Mouse (Mus musculus) Muller cell, postnatal 12 days (primary cell): ENCODE results near the gene Igf2bp3.

Experiments used
- DNase-seq: peaks from one replicate; pipeline ENCODE4 v3.0.0-alpha.2; 2015; ENCODE audit errors: inconsistent ontology term

Igf2bp3 gene

DNA sequence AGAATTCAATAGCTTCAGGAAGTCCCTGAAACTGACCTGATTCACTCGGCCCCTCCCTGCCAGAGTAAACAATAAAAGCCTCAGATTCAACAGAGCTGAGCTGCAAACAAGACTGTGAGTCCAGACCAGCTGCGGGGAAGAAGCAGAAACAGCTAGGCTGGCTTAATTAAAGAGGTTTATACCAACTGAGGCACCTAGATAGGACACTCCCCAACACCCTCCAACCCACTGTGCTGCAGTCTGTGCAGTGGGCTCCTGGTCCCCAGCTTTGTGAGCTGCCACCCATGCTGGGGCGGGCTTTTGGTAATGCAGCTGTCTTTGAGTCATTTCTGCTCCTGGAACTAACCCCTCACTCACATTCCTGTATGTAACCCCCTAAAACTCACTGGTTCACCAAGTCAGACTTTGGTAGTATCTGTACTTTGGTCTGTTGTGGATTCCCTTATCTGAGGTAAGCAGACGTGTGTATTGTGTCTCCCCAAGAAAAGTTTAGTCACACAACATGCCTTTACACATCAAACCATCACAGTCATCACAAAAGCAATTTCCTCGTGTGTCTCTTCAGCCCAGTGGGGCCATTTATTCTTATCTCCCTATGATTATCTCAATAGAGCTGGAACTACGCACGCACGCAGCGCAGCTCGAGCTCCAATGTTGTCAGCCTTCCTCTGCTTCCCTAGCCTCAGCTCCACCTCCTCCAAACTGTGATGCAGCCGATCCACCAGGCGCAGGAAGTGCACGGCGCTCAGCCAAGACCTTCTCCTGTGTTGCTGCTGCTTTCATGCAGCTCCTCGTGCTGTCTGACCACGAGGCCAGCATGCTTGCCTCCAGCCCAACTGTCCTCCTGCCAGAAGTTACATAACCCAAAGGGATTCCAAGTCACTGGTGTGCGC, 76.4 kb downstream of the Igf2bp3 start:
- DNase-seq, result no peak

DNA sequence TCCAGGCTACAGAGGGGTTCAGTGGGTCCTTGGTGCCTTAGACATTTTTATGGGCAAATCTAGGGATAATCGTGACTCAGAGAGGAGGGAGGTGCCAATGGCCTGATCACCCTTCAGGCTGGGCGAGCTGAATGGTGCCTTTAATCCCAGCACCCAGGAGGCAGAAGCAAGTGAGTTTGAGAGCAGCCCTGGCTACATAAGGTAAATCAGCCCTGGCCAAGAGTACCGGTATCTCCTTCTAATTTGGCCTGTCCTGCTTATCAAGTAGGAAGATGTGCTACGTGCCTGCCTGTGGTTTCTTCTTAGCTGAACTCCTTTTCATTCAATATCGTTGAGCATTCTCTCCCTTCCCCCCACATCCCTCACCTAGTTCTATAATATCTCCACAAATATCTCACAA, 78.0 kb downstream of the Igf2bp3 start:
- DNase-seq, result no peak

DNA sequence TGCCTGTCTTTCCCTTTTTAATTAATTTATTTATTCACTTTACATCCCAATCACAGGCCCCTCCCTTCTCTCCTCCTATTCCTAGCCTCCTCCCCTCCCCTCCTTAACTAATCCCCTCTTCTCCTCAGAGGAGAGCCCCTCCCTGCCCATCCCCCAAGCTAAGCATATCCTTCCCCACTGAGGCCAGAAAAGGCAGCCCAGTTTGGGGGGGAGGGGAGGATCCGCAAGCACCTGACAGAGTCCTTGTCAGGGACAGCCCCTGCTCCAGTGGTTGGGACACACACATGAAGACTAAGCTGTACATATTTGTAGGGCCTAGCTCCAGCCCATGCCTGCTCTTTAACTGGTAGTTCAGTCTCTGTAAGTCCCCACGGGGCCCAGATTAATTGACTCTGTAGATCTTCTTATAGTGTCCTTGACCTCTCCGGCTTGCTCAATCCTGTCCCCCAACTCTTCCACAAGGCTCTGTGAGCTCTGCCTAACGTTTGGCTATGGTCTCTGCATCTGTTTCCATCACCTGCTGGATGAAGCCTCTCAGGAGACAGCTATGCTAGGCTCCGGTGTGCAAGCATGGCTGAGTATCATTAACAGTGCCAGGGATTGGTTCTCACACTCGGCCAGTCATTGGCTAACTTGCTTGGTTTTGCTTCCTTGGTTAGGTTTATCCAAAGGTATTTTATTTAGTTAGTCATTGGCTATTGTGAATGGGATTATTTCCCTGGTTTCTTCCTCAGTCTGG, 82.2 kb downstream of the Igf2bp3 start:
- DNase-seq, result no peak

DNA sequence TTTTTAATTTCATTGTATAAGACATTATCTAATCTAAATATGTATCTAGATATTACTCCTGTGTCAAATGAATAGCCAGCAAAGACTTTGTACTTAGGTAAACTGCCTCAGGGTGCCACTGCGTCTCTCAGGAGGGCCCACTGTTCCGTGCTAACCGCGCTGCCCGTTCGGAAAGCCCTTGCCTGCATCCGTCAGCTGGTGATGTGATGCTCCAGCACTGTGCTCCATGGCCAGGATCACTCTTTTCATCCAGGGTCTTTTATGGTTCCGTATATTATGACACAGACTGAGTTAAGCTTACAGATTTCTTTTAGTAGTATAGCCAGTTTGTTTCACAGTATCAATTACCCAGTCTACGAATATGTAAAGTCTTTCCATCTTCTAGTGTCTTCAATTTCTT, 82.9 kb downstream of the Igf2bp3 start:
- no peak for DNase-seq

GRCm38 (mm10) chr6:49130328-49130727, 84.4 kb downstream of the Igf2bp3 start:
- DNase-seq, result no peak

DNA sequence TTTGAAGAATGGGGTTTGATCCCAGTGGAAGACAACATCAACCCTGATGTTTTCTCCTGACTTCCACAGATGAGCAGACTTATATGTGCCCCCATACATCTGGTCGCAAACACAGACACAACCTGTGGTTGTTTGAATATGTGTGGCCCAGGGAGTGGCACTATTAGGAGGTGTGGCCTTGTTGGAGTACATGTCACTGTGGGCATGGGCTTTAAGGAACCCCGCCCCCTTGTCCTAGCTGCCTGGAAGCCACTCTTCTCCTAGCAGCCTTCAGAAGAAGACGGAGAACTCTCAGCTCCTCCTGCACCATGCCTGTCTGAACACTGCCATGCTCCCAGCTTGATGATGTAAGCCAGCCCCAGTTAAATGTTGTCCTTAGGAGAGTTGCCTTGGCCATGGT, 94.4 kb downstream of the Igf2bp3 start:
- DNase-seq, result no peak

DNA sequence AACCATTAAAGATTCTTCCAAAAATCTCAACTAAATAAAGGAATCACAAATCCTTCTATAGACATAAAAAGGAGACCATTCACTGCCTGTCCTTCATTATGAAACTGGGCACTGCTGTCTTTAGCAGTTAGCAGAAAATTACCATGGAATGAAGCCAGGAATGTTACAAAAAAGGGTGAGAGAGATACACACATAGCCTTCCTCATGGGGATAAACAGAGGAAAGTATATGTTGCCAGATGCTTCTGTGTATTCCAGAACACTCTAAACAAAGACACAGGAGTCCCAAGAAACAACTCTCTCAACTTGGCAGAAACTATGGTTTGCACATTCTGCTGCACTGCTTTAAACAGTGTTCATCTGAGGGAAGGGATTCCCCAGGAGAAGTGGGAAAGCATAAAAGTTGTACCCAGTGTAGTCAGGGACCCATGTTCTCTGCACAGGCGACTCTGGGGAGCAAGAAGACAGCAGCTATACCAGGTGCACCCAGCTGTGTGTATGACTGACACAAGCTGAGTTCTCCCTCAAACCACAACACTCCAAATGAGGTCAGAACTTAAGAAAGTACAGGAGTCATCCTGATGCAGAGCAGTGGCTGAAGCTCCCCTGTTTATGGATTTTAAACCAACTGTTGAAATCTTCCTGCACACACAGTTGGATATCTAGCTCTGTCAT, 95.2 kb downstream of the Igf2bp3 start:
- DNase-seq, result no peak

GRCm38 (mm10) chr6:49118446-49118845, 96.3 kb downstream of the Igf2bp3 start:
- no peak for DNase-seq

DNA sequence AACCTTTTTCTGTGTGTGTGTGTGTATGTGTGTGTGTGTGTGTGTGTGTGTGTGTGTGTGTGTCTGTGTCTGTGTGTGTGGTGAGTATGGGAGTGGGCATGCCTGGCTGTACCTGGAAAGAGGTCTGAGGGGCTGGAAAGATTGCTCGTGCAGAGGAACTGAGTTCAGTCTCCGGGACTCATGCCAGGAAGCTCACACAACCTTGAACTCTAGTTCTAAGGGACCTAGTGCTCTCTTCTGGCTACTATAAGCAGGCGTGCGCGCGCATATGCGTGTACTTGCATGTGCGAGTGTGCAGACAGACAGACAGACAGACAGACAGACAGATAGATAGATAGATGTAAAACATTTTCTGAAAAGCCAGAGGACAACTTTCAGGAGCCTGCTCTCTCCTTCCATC, 98.5 kb downstream of the Igf2bp3 start:
- no peak for DNase-seq

GRCm38 (mm10) chr6:49115550-49115949, 99.2 kb downstream of the Igf2bp3 start:
- no peak for DNase-seq

DNA sequence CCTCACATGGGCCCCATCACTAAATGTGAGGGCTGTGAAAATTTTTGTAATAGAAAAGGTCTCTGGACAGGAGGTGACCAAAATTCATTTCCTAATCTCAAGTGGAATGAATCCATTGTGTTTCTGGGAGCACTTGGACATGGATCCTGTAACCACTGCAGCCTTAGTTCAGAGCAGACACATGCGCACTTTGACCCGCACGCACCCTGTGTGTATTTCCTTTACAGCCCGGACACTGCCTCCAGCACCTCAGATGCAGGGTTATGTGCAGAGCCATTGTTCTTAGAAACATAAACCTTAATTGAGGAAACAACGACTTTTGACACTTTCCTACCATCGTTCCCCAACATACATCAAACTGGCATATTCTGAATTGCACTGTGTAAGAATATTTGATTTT, 100.3 kb downstream of the Igf2bp3 start:
- no peak for DNase-seq

- no peak for DNase-seq
These were observed 100.9 kb downstream of the Igf2bp3 start for GRCm38 (mm10) chr6:49113895-49114294.

DNA sequence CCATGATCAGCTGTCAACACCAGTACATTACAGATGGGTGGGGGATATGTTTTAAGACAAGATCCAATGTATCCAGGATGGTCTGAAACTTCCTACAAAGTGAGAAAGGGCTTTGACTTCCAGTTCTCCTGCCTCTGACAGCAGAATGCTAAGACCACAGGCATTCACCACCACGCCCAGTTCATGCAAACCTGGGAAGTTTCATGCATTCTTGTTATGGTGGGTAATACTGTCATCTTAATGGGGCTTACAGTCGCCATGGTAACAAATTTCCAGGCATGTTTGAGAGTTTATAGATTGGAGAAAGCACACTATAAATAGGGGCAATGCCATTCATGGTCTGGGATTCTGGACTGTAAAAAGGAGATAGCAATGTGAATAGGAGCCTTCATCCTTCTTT, 105.6 kb downstream of the Igf2bp3 start:
- DNase-seq, result peak; percentile 39

DNA sequence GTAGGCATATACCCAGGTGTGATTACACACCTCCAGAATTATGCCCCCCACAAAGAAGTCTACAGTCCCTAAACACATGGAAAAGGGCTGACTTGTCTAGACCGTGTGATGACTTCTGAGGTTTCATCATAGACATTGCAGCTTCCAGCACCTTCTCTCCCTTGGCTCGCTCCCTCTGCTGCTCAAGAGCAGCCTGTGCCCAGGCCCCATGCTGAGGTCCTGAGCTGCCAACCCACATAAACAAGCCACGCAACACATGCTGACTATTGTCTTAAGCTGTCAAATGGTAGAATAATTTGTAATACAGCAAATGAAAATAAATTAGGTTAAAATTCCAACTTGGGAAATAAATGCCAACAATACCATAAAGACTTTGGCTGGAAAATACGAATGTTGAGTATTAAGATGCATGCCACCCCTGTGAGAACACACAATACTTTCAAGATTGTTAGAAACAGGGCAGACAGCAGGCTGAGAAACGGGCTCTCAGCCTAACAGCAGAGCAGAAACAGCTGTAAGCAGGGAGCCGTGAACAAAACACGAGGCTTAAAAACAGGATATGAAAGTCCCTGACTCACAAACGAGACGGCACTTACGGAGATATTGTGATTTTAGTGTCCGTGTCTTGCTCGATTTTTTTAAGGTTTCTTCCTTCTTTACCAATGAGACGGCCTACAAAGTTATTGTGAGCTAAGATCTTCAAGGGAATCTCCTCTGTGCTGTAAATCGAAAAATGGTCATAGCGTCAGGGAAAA, 107.8 kb downstream of the Igf2bp3 start:
- no peak for DNase-seq

GRCm38 (mm10) chr6:49099086-49099485, 115.7 kb downstream of the Igf2bp3 start:
- DNase-seq, result no peak

DNA sequence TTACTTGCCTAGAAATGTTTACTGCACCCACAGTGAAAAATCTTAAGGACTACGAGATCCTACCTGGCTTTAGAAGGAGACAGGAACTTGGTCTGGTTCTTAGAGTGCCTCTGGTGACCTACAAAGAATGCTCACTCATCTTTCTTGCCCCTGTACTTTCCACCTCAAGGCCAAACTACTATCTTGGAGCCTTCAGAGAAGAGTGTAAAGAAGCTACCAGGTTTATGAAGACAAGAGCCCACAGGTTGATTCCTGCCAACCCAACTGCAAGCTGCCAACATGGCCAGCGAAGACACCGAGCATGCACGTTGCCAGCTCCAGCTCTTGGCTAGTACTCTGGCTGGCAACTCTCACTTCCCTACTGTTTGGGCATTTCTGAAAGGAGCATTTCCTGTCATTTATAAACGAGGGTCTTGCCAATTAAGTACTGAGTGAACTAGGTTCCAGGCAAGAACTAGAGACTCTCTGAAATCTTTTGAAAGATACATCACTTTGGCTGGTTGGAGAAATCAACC, 117.1 kb downstream of the Igf2bp3 start:
- DNase-seq, result peak; percentile 60

GRCm38 (mm10) chr6:49096933-49097461, 117.8 kb downstream of the Igf2bp3 start:
- DNase-seq, result peak; percentile 93

- peak; percentile 88 for DNase-seq
These were observed 118.3 kb downstream of the Igf2bp3 start for GRCm38 (mm10) chr6:49096421-49096820.

- no peak for DNase-seq
These were observed 119.8 kb downstream of the Igf2bp3 start for GRCm38 (mm10) chr6:49094968-49095367.

- DNase-seq, result no peak
These were observed 131.7 kb downstream of the Igf2bp3 start for GRCm38 (mm10) chr6:49083008-49083407.

DNA sequence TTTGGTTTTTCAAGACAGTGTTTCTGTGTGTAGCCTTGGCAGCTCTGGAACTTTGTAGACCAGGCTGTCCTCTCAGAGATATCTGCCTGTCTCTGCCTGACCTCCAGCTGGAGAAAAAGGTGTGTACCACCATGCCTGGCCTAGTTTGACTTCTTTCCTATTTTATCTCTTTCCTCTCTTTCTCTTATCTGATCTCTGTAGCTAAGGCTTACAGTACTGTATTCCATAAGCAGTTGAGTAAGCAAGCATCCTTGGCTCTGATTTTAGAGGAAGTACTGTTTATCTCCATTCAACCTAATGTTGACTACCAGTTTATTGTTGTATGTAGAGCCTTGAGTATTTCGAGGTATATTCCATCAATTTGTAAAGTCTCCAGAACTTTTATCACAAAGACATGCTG, 135.4 kb downstream of the Igf2bp3 start:
- DNase-seq, result no peak
